Mouse (Mus musculus) embryonic stem cell, embryonic (primary cell): ENCODE data around the gene Unc13a.

Experiments used
- CTCF ChIA-PET, 4 experiments: fragments of 300-600 bp in 2 of 4; fragments of 350-600 bp in 2 of 4; sonication (Branson Sonifier 250); formaldehyde crosslinking; loops; one replicate each; lab custom pipeline; 2022; ENCODE audit warnings: inconsistent platforms in 2 of 4; lab: Charles Lee
- POLR2A ChIA-PET, 4 experiments: fragments of 300-600 bp in 2 of 4; fragments of 350-600 bp in 2 of 4; sonication (Branson Sonifier 250); formaldehyde crosslinking; loops; one replicate each; lab custom pipeline; 2022; ENCODE audit warnings: antibody characterized with exemption in 4 of 4, inconsistent platforms in 1 of 4; lab: Charles Lee

The Unc13a gene

DNA sequence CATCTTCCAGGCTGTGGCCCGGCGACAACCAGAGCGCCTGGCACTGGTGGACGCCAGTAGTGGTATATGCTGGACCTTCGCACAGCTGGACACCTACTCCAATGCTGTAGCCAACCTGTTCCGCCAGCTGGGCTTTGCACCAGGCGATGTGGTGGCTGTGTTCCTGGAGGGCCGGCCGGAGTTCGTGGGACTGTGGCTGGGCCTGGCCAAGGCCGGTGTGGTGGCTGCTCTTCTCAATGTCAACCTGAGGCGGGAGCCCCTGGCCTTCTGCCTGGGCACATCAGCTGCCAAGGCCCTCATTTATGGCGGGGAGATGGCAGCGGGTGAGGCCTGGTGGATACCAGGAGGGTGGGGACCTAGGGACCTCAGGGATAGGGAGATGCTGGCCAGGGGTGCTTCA, 92.1 kb downstream of the Unc13a start:
- CTCF ChIA-PET, result interaction anchor here (0.8 to 4.2 kb wide), 21 partner anchors 9 to 114 kb away, joined by 3 to 40 read pairs (median 4); partner anchors contain the start of genes Tmem221 (in 2 of the 4), Colgalt1 (in 1 of the 4), Mrpl34 (in 1 of the 4) and Pgls (in 1 of the 4)
- POLR2A ChIA-PET, result interaction anchor here in 3 of 4 experiments (0.5 to 5.8 kb wide), 29 partner anchors 8 to 740 kb away, joined by 3 to 78 read pairs (median 5); partner anchors contain the start of genes Pgls (in 3 of the 3), Colgalt1 (in 2 of the 3), Slc27a1 (in 2 of the 3) and Ankle1 (in 1 of the 3)

DNA sequence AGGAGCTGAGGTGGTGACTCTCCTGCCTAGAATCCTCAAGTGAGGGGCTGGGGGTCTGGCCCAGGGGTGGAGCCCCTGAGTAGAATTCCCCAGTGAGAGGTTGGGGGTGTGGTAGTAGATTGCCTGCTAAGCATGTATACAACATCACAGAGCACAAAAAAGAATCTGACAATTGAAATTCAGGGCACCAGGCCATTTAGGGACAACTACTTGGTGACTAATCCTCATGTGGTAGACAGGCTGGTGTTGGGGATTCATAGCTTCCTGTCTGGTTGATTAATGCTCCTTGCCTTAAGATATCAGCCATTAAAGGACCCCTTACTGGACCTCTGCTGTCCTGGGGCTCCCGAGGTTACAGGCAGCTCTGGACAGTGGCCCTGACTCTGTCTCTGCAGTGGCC, 92.5 kb downstream of the Unc13a start:
- ChIA-PET POLR2A (interaction anchor here in 2 of 4 experiments (0.7 to 5.8 kb wide), 16 partner anchors 9 to 739 kb away, joined by 3 to 78 read pairs (median 6); partner anchors contain the start of genes Colgalt1 (in 2 of the 2), Pgls (in 2 of the 2), Slc27a1 (in 2 of the 2) and Ankle1 (in 1 of the 2)), CTCF (interaction anchor here (0.8 to 4.2 kb wide), 11 partner anchors 9 to 82 kb away, joined by 3 to 40 read pairs (median 6); partner anchors contain the start of genes Pgls (in 1 of the 4) and Slc27a1 (in 1 of the 4))

DNA sequence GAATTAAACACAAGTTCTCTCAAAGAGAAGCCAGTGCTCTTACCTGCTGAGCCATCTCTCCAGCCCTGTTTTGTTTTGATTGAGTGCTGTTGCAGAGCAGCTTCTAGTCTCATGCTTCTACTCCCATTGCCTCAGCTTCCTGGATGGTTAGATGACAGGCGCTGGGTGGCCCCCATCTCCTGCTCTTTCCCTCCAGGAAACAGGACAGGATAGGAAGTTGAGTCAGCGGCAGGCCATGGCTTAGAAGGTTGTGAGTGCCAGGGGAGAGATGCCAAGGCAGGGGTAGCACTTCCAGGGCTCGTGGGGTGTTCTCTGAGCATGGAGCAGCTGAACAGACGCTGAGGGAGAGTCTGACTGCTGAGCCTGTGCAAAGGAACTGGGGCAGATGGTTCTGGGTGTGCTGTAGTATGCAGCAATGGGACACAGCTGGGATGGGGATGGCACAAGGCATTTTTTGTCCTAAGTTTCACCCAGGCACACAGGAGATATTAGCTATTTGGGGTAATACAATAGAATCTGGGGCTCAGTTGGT, 93.6 kb downstream of the Unc13a start:
- POLR2A ChIA-PET, result interaction anchor here in 2 of 4 experiments (0.8 to 5.8 kb wide), 13 partner anchors 8 to 65 kb away, joined by 3 to 78 read pairs (median 5); partner anchors contain the start of genes Colgalt1 (in 2 of the 2), Pgls (in 2 of the 2), Slc27a1 (in 2 of the 2) and Tmem221 (in 1 of the 2)
- CTCF ChIA-PET, result interaction anchor here (0.7 to 1.5 kb wide), 6 partner anchors 10 to 1057 kb away, joined by 3 to 6 read pairs (median 3); partner anchors contain the start of genes Slc27a1 (in 1 of the 4) and Tmem221 (in 1 of the 4)

DNA sequence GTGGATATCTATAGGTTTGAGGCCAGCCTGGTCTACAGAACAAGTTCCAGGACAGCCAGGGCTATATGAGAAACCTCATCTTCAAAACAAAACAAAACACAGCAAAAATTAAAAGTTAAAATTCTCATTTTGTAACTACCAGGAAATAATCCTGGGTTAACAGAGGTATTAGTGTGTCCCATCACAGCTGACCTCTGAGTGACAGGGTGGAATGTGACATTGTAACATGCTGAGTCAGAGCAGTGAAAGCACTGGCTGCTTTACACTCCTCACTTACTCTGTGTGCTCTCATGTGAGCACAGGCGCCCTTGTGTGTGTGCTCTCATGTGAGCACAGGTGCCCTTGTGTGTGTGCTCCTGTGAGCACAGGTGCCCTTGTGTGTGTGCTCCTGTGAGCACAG, 96.5 kb downstream of the Unc13a start:
- ChIA-PET CTCF (interaction anchor here in 2 of 4 experiments (0.6 to 1.3 kb wide), 4 partner anchors 13 to 113 kb away, joined by 3 to 5 read pairs (median 4); partner anchors contain the start of gene Colgalt1 (in 1 of the 2)), POLR2A (interaction anchor here in 3 of 4 experiments (0.5 to 2.5 kb wide), 7 partner anchors 9 to 397 kb away, joined by 3 to 10 read pairs (median 4); partner anchors contain the start of genes Pgls (in 1 of the 3) and Tmem221 (in 1 of the 3))

DNA sequence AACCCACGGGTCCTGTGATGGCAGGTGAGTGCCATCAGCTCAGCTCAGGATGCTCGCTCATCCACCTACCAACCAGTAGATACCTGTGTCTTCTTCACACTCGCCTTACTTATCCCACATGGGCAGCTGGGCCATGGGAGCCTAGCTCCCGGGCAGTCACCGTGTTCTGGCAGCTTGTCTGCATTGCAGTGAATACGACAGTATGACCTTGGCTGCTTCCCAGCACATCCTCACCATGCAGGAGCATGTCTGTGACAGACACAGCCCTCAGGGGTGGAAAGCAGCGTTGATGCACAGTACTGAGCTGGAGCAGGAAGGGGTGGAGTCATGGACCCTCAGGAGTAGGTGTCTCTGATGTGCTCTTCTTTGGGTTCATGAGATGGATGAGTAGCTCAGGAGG, 97.1 kb downstream of the Unc13a start:
- ChIA-PET CTCF (interaction anchor here in 3 of 4 experiments (0.6 to 1.6 kb wide), 5 partner anchors 12 to 113 kb away, joined by 3 to 5 read pairs (median 4); partner anchors contain the start of gene Colgalt1 (in 1 of the 3)), POLR2A (interaction anchor here in 3 of 4 experiments (0.5 to 2.5 kb wide), 11 partner anchors 10 to 397 kb away, joined by 3 to 10 read pairs (median 4); partner anchors contain the start of genes Colgalt1 (in 1 of the 3), Pgls (in 1 of the 3) and Tmem221 (in 1 of the 3))
